Mouse (Mus musculus) forebrain, embryonic 14.5 days (tissue): ENCODE data around the gene D630045J12Rik. TPM values are rescaled to one million over a fixed set of nuclear protein-coding genes. Genes with fewer than 3 reads are reported as not detected.

ENCODE experiments used
- ATAC-seq: fragments of 200-750 bp; cut with Nextera tagmentation; 2 replicates; pipeline ENCODE4 v1.8.0; 2017; ENCODE audit warnings: mild to moderate bottlenecking, moderate library complexity
- DNase-seq: peaks from one replicate; pipeline ENCODE4 v3.0.0-alpha.2; 2015; ENCODE audit warnings: low spot score
- H3K27ac ChIP-seq: fragments of 300-500 bp; sonication (generic); 2 replicates; pipeline ENCODE4 v1.5.1; 2014; ENCODE audit warnings: low read depth, mild to moderate bottlenecking, control low read depth, low read length, moderate library complexity
- H3K27me3 ChIP-seq: fragments of 300-500 bp; sonication (generic); replicated peaks from 2 replicates; pipeline ENCODE4 v1.6.1; 2014; ENCODE audit warnings: low read length, control low read depth, mixed read lengths; ENCODE audit not compliant: control insufficient read depth, insufficient read depth
- H3K36me3 ChIP-seq: fragments of 300-500 bp; sonication (generic); 2 replicates; pipeline ENCODE4 v1.6.1; 2014; ENCODE audit warnings: low read length, control low read depth; ENCODE audit not compliant: control insufficient read depth, insufficient read depth
- H3K4me1 ChIP-seq: fragments of 300-500 bp; sonication (generic); 2 replicates; pipeline ENCODE4 v1.6.1; 2014; ENCODE audit warnings: antibody characterized with exemption, low read length, control low read depth; ENCODE audit not compliant: control insufficient read depth, insufficient read depth
- H3K4me2 ChIP-seq: fragments of 300-500 bp; sonication (generic); 2 replicates; pipeline ENCODE4 v1.6.1; 2014; ENCODE audit warnings: mild to moderate bottlenecking, control low read depth, low read length
- H3K4me3 ChIP-seq: fragments of 300-500 bp; sonication (generic); 2 replicates; pipeline ENCODE4 v1.5.1; 2014; ENCODE audit warnings: low read depth, low read length, control low read depth
- H3K9ac ChIP-seq: fragments of 300-500 bp; sonication (generic); 2 replicates; pipeline ENCODE4 v1.6.1; 2014; ENCODE audit warnings: mild to moderate bottlenecking, low read length, control low read depth, moderate library complexity
- H3K9me3 ChIP-seq: fragments of 300-500 bp; sonication (generic); replicated peaks from 2 replicates; pipeline ENCODE4 v1.6.1; 2016; ENCODE audit warnings: low read length, control low read depth, mixed read lengths; ENCODE audit not compliant: control insufficient read depth
- WGBS: fragments of 180-500 bp; shearing (Covaris S2); extraction: QIAGEN DNeasy Blood & Tissue Kit; methylation state at CpG from one replicate; pipeline ENCODE4 v1.1.7; 2014; 5-methylcytosine and 5-hydroxymethylcytosine counted together
- polyA plus RNA-seq: library from polyadenylated mRNA; unstranded; fragments of >200 nt; fragmentation: Nextera tagmentation; extraction: Ambion mirVana; gene quantifications from 2 replicates; pipeline ENCODE4 v1.2.1, GENCODE M21; 2014

Gene D630045J12Rik
- 10.9 and 13.3 TPM in 2 replicates for polyA plus RNA-seq

- Histone ChIP-seq H3K9ac (peak within 1 kb of the TSS; percentile 99), H3K36me3 (no peaks in the 10 kb centered on the region), H3K27me3 (no peaks in the 10 kb centered on the region), H3K9me3 (no peaks in the 10 kb centered on the region), H3K27ac (peak within 1 kb of the TSS; percentile 91), H3K4me2 (peak within 1 kb of the TSS; percentile 61), H3K4me3 (peak within 1 kb of the TSS; percentile 84), H3K4me1 (peaks cover 17% of the 10 kb centered on the region)
- WGBS, result under 1% methylated on average over 77 of the region's 118 CpGs
- ATAC-seq (peak; percentile 97), DNase-seq (peak; percentile 83)
Measured at GRCm38 (mm10) chr6:38253736-38254641, at the start of gene D630045J12Rik. D630045J12Rik (minus strand) TSS chr6:38254009.

GRCm38 (mm10) chr6:38298761-38299401 lies 45.1 kb upstream of the D630045J12Rik start, which contains the start of gene Zc3hav1l:
Zc3hav1l (minus strand) TSS chr6:38299259.
- DNase-seq, result peak; percentile 84

GRCm38 (mm10) chr6:38298246-38298635 lies 44.4 kb upstream of the D630045J12Rik start:
- H3K4me1 ChIP-seq, result peaks cover 3% of the 10 kb centered on the region; the same call in 1 of the 2 replicates

More at GRCm38 (mm10) chr6:38298761-38299401, 45.1 kb upstream of the D630045J12Rik start, which contains the start of gene Zc3hav1l:
- H3K4me3 ChIP-seq, result peak within 1 kb of the TSS; percentile 76
- peak; percentile 97 for ATAC-seq
- peak within 1 kb of the TSS; percentile 70 for H3K4me2 ChIP-seq
- peak within 1 kb of the TSS; percentile 95 for H3K9ac ChIP-seq
- H3K36me3 ChIP-seq, result peaks cover 27% of the 10 kb centered on the region
- peak within 1 kb of the TSS; percentile 92 for H3K27ac ChIP-seq
- under 1% methylated on average over 67 of the region's 70 CpGs for WGBS
- peaks cover 3% of the 10 kb centered on the region; the same call in 1 of the 2 replicates for H3K4me1 ChIP-seq
- no peaks in the 10 kb centered on the region for H3K9me3 ChIP-seq
- no peaks in the 10 kb centered on the region for H3K27me3 ChIP-seq

GRCm38 (mm10) chr6:38297580-38298245 lies 43.9 kb upstream of the D630045J12Rik start:
- DNase-seq (peak; percentile 4), ATAC-seq (no peak)
- peaks cover 3% of the 10 kb centered on the region; the same call in 1 of the 2 replicates for H3K4me1 ChIP-seq
- peak overlapping the region; percentile 76 for H3K4me3 ChIP-seq
- H3K4me2 ChIP-seq, result peak overlapping the region; percentile 70
- WGBS, result 50% methylated on average over 12 of the region's 12 CpGs
- H3K9ac ChIP-seq, result peak overlapping the region; percentile 95
- peaks cover 31% of the 10 kb centered on the region for H3K36me3 ChIP-seq
- no peaks in the 10 kb centered on the region for H3K27me3 ChIP-seq
- no peaks in the 10 kb centered on the region for H3K9me3 ChIP-seq
- peak overlapping the region; percentile 92 for H3K27ac ChIP-seq

More at GRCm38 (mm10) chr6:38298246-38298635, 44.4 kb upstream of the D630045J12Rik start:
- Histone ChIP-seq H3K27me3 (no peaks in the 10 kb centered on the region), H3K36me3 (peaks cover 27% of the 10 kb centered on the region), H3K4me2 (peak overlapping the region; percentile 70), H3K27ac (peak overlapping the region; percentile 92), H3K4me3 (peak overlapping the region; percentile 76), H3K9ac (peak overlapping the region; percentile 95), H3K9me3 (no peaks in the 10 kb centered on the region)
- 1% methylated on average over 10 of the region's 10 CpGs for WGBS
- DNase-seq, result peak; percentile 58
- peak; percentile 51 for ATAC-seq

GRCm38 (mm10) chr6:38293708-38294107 lies 39.9 kb upstream of the D630045J12Rik start:
- Histone ChIP-seq H3K27ac (no peak overlapping the region), H3K36me3 (peaks cover 53% of the 10 kb centered on the region), H3K27me3 (no peaks in the 10 kb centered on the region), H3K4me1 (peaks cover 3% of the 10 kb centered on the region; the same call in 1 of the 2 replicates), H3K9me3 (no peaks in the 10 kb centered on the region), H3K4me2 (no peak overlapping the region), H3K9ac (no peak overlapping the region), H3K4me3 (no peak overlapping the region)
- ATAC-seq (no peak), DNase-seq (no peak)
- WGBS, result 48% methylated on average over 3 of the region's 3 CpGs

- no peak overlapping the region for H3K4me2 ChIP-seq
- no peak overlapping the region for H3K9ac ChIP-seq
- peak; percentile 37 for DNase-seq
- no peak overlapping the region for H3K27ac ChIP-seq
- peaks cover 3% of the 10 kb centered on the region; the same call in 1 of the 2 replicates for H3K4me1 ChIP-seq
- H3K9me3 ChIP-seq, result no peaks in the 10 kb centered on the region
- WGBS, result 9% methylated on average over 11 of the region's 11 CpGs
- H3K36me3 ChIP-seq, result peaks cover 56% of the 10 kb centered on the region
- no peaks in the 10 kb centered on the region for H3K27me3 ChIP-seq
- no peak for ATAC-seq
- H3K4me3 ChIP-seq, result no peak overlapping the region
Measured at GRCm38 (mm10) chr6:38292871-38293646, 39.2 kb upstream of the D630045J12Rik start.

GRCm38 (mm10) chr6:38284422-38284821 lies 30.6 kb upstream of the D630045J12Rik start:
- H3K4me3 ChIP-seq, result no peak overlapping the region
- H3K4me2 ChIP-seq, result no peak overlapping the region
- H3K36me3 ChIP-seq, result peaks cover 18% of the 10 kb centered on the region; the same call in 1 of the 2 replicates
- H3K4me1 ChIP-seq, result no peaks in the 10 kb centered on the region
- H3K27me3 ChIP-seq, result no peaks in the 10 kb centered on the region
- H3K27ac ChIP-seq, result no peak overlapping the region
- no peaks in the 10 kb centered on the region for H3K9me3 ChIP-seq
- DNase-seq, result no peak
- ATAC-seq, result no peak
- no peak overlapping the region for H3K9ac ChIP-seq
- 97% methylated on average over 19 of the region's 19 CpGs for WGBS

- no peaks in the 10 kb centered on the region for H3K4me1 ChIP-seq
- H3K4me2 ChIP-seq, result no peak overlapping the region
- no peak overlapping the region for H3K27ac ChIP-seq
- no peaks in the 10 kb centered on the region for H3K36me3 ChIP-seq
- H3K4me3 ChIP-seq, result no peak overlapping the region
- no peaks in the 10 kb centered on the region for H3K9me3 ChIP-seq
- ATAC-seq (no peak), DNase-seq (no peak)
- 76% methylated on average over 7 of the region's 7 CpGs for WGBS
- no peak overlapping the region for H3K9ac ChIP-seq
- H3K27me3 ChIP-seq, result no peaks in the 10 kb centered on the region
Measured at GRCm38 (mm10) chr6:38264466-38264865, 10.7 kb upstream of the D630045J12Rik start.
